Mouse (Mus musculus) forebrain, embryonic 14.5 days (tissue): Measurements from ENCODE around the gene Zfp981. TPM values are rescaled to one million over a fixed set of nuclear protein-coding genes. Genes with fewer than 3 reads are reported as not detected.
"Not testable (repeated sequence)": the region's sequence is repeated elsewhere in the genome, so short reads cannot be mapped to it uniquely, and the experiment has no call there.

ENCODE experiments used
- ATAC-seq: fragments of 200-750 bp; cut with Nextera tagmentation; 2 replicates; pipeline ENCODE4 v1.8.0; 2017; ENCODE audit warnings: mild to moderate bottlenecking, moderate library complexity
- DNase-seq: peaks from one replicate; pipeline ENCODE4 v3.0.0-alpha.2; 2015; ENCODE audit warnings: low spot score
- H3K27ac ChIP-seq: fragments of 300-500 bp; sonication (generic); 2 replicates; pipeline ENCODE4 v1.5.1; 2014; ENCODE audit warnings: low read depth, mild to moderate bottlenecking, control low read depth, low read length, moderate library complexity
- H3K27me3 ChIP-seq: fragments of 300-500 bp; sonication (generic); replicated peaks from 2 replicates; pipeline ENCODE4 v1.6.1; 2014; ENCODE audit warnings: low read length, control low read depth, mixed read lengths; ENCODE audit not compliant: control insufficient read depth, insufficient read depth
- H3K36me3 ChIP-seq: fragments of 300-500 bp; sonication (generic); 2 replicates; pipeline ENCODE4 v1.6.1; 2014; ENCODE audit warnings: low read length, control low read depth; ENCODE audit not compliant: control insufficient read depth, insufficient read depth
- H3K4me1 ChIP-seq: fragments of 300-500 bp; sonication (generic); 2 replicates; pipeline ENCODE4 v1.6.1; 2014; ENCODE audit warnings: antibody characterized with exemption, low read length, control low read depth; ENCODE audit not compliant: control insufficient read depth, insufficient read depth
- H3K4me2 ChIP-seq: fragments of 300-500 bp; sonication (generic); 2 replicates; pipeline ENCODE4 v1.6.1; 2014; ENCODE audit warnings: mild to moderate bottlenecking, control low read depth, low read length
- H3K4me3 ChIP-seq: fragments of 300-500 bp; sonication (generic); 2 replicates; pipeline ENCODE4 v1.5.1; 2014; ENCODE audit warnings: low read depth, low read length, control low read depth
- H3K9ac ChIP-seq: fragments of 300-500 bp; sonication (generic); 2 replicates; pipeline ENCODE4 v1.6.1; 2014; ENCODE audit warnings: mild to moderate bottlenecking, low read length, control low read depth, moderate library complexity
- H3K9me3 ChIP-seq: fragments of 300-500 bp; sonication (generic); replicated peaks from 2 replicates; pipeline ENCODE4 v1.6.1; 2016; ENCODE audit warnings: low read length, control low read depth, mixed read lengths; ENCODE audit not compliant: control insufficient read depth
- WGBS: fragments of 180-500 bp; shearing (Covaris S2); extraction: QIAGEN DNeasy Blood & Tissue Kit; methylation state at CpG from one replicate; pipeline ENCODE4 v1.1.7; 2014; 5-methylcytosine and 5-hydroxymethylcytosine counted together
- polyA plus RNA-seq: library from polyadenylated mRNA; unstranded; fragments of >200 nt; fragmentation: Nextera tagmentation; extraction: Ambion mirVana; gene quantifications from 2 replicates; pipeline ENCODE4 v1.2.1, GENCODE M21; 2014

The Zfp981 gene
- polyA plus RNA-seq, result 0.11 and 0.15 TPM in 2 replicates

DNA sequence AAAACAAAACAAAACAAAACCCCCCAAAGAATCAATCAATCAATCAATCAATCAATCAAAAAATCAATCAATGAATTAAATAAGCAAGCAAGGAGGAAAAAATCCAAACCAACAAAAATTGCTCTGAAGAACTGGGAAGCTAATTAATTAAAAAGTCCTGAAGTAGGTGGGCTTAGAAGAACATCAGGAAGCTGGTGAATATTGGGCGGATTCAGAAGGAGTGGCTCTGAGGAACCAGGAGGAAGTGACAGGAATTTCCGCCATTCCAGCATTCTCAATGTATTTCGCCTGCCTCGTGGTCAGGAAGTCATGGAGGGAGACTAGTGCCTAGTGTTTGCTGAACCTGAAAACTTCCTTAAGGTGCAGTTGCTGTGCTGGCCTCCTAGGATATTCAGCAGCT lies at the start of gene Zfp981:
Gene Zfp981 (plus strand): TSS at position 301 of the 400 bp plus-strand sequence.
- H3K9ac ChIP-seq, H3K27ac ChIP-seq, H3K36me3 ChIP-seq, H3K4me1 ChIP-seq, H3K27me3 ChIP-seq, H3K4me2 ChIP-seq, ATAC-seq, DNase-seq, H3K4me3 ChIP-seq: not testable (repeated sequence)
- 86% methylated on average over 4 of the region's 4 CpGs for WGBS
- peaks cover 33% of the 10 kb centered on the region for H3K9me3 ChIP-seq

DNA sequence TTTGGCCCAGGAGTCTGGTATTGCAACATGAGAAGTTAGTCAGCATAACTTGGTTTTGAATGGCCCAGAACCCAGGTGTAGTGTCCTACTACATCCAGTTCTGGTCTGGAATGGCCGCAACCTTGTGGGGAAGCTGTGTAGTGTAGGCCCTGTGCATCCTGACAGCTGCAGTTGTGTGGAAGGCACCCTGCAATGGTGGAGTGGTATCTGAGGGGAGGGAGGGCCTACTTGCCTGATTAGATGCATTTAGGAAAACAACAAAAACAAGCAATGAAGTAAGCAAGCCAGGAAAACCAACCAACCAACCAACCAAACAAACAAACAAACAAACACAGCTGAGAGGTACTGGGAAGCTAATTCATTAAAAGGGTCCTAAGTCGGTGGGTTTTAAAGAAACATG lies 49.3 kb upstream of the Zfp981 start:
- not testable (repeated sequence) for H3K27me3 ChIP-seq, H3K4me3 ChIP-seq, H3K4me1 ChIP-seq, H3K36me3 ChIP-seq, DNase-seq, H3K27ac ChIP-seq, H3K4me2 ChIP-seq, H3K9ac ChIP-seq, ATAC-seq
- peaks cover 47% of the 10 kb centered on the region for H3K9me3 ChIP-seq
- WGBS, result 82% methylated on average over 2 of the region's 2 CpGs

DNA sequence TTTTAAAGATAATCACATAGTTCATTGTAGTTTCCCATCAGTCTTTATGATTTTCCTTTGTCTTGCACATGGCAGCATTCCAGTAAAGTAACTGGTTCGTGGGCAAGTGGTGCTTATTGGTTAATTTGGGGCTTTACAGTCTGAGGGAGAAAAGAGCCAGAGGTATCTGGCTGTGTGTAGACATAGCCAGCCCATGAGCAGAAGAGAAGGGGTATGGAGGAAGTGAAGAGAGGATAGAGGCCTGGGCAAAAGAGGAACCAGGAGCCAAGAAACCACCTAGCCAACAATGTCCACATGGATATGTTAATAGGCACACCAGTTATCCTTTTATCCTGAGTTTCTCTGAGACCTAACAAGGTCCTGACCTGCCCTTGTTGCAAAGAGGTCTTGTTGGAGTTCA lies 47.7 kb upstream of the Zfp981 start:
- DNase-seq, ATAC-seq, H3K4me1 ChIP-seq, H3K36me3 ChIP-seq, H3K4me2 ChIP-seq, H3K27ac ChIP-seq, H3K9ac ChIP-seq, H3K27me3 ChIP-seq, H3K4me3 ChIP-seq: not testable (repeated sequence)
- 51% methylated on average over 1 of the region's 1 CpGs for WGBS
- H3K9me3 ChIP-seq, result peaks cover 55% of the 10 kb centered on the region

DNA sequence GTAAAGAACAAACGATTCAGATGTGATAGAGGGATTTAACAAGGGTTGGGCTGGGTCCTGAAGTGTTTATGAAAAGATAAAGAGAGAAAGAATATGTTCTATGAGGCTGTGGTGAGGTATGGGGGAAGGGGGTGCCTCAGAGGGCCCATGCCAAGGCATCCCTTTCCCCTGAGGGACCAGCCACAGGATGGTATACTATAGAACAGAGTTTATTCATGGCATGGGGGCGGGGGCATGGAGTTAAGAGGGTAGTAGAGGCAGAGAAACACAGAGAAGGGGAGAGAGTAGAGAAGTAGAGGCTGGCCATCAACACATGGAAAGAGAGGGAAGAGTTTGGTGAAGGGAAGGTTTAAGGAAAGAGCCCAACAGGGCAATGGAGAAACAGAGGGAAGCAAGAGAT lies 46.9 kb upstream of the Zfp981 start:
- H3K27ac ChIP-seq, result no peak overlapping the region
- no peaks in the 10 kb centered on the region for H3K27me3 ChIP-seq
- ATAC-seq (no peak; the same call in 1 of the 2 replicates), DNase-seq (no peak)
- peaks cover 53% of the 10 kb centered on the region for H3K9me3 ChIP-seq
- H3K4me3 ChIP-seq, result no peak overlapping the region
- no peak overlapping the region for H3K4me2 ChIP-seq
- H3K4me1 ChIP-seq, result no peaks in the 10 kb centered on the region
- WGBS, result 44% methylated on average over 2 of the region's 2 CpGs
- H3K9ac ChIP-seq, result no peak overlapping the region
- H3K36me3 ChIP-seq, result no peaks in the 10 kb centered on the region

DNA sequence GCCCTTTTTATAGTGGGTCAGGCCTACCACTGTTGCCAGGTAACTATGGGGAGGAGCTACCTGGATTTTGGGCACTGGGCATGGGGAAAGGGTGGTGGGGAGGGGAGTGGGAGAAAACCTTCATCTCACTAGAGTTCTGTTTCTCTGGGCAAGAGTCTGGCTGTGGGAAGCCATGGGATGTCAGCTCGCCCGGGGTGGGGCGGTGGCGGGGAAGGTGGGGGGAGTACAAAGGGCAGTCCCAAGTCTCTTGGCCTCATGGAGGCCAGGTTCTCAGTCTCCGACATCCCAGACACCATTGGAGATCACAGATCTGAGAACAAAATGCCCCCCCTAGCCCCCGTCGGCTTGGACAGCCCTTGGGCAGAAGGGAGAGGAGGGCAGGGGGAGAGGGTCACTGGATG lies 46.5 kb upstream of the Zfp981 start:
- no peak overlapping the region for H3K4me2 ChIP-seq
- no peaks in the 10 kb centered on the region for H3K4me1 ChIP-seq
- H3K9ac ChIP-seq, result no peak overlapping the region
- no peak overlapping the region for H3K4me3 ChIP-seq
- 95% methylated on average over 7 of the region's 7 CpGs for WGBS
- DNase-seq, result no peak
- no peak overlapping the region for H3K27ac ChIP-seq
- peaks cover 51% of the 10 kb centered on the region for H3K9me3 ChIP-seq
- H3K27me3 ChIP-seq, result no peaks in the 10 kb centered on the region
- ATAC-seq, result peak; percentile 43; the same call in 1 of the 2 replicates
- H3K36me3 ChIP-seq, result no peaks in the 10 kb centered on the region

DNA sequence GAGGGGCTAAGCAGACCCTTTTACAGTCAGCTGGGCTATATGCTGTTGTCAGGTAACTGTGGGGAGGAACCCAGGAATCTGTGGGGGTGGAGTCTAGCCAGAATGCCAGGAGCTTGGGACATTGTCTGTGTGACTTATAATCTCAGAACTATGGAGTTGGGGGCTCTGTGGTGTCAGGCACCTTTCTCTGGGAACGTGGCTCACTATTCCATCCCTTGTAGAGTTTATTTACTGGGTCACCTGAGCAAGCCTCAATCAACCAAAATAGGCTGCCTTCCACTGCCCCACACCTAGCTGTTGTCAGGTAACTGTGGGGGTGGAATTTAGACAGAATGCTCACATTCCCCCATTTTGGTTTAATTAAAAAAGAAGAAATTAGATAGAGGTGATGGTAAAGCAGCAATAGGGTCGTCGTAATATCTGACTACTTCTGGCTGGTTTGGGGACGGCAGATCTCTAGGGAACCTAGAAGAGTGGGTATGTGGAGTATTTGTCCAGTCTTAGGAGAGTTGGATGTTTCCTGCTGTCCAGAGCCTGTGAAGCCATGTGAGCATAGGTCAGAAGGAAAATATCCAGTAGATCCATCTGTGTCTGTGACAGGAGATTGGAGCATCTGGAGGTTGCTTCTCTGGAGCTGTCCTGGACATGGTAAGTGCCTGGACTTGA lies 45.6 kb upstream of the Zfp981 start:
- no peak overlapping the region for H3K9ac ChIP-seq
- no peaks in the 10 kb centered on the region for H3K4me1 ChIP-seq
- WGBS, result 76% methylated on average over 4 of the region's 4 CpGs
- no peak overlapping the region for H3K27ac ChIP-seq
- peaks cover 54% of the 10 kb centered on the region for H3K9me3 ChIP-seq
- ATAC-seq (no peak), DNase-seq (no peak)
- H3K36me3 ChIP-seq, result no peaks in the 10 kb centered on the region
- no peak overlapping the region for H3K4me3 ChIP-seq
- H3K4me2 ChIP-seq, result no peak overlapping the region
- no peaks in the 10 kb centered on the region for H3K27me3 ChIP-seq

DNA sequence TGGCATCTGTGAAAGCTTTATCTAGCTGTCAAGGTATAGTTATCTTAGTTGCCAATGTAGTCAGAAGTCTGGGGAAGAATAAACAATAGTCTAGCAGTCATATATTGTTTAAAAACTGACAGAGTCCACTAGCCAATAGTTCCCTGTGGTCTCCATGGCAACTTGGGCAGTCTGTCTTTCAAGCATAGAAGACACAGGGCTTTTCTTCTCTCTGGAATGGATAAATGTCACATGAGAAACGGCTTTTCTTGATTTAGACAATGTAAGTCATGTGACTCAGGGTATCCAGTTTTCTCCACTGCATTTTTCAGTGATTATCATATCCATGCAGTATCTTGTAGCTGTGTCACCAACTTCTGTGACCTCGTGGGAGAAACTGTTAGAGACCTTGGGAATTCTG lies 44.7 kb upstream of the Zfp981 start:
- Histone ChIP-seq H3K27ac (no peak overlapping the region), H3K36me3 (no peaks in the 10 kb centered on the region), H3K4me2 (no peak overlapping the region), H3K27me3 (no peaks in the 10 kb centered on the region), H3K4me3 (no peak overlapping the region), H3K9ac (no peak overlapping the region), H3K4me1 (no peaks in the 10 kb centered on the region), H3K9me3 (peaks cover 54% of the 10 kb centered on the region)
- DNase-seq, result no peak
- 53% methylated on average over 2 of the region's 2 CpGs for WGBS
- ATAC-seq, result no peak

DNA sequence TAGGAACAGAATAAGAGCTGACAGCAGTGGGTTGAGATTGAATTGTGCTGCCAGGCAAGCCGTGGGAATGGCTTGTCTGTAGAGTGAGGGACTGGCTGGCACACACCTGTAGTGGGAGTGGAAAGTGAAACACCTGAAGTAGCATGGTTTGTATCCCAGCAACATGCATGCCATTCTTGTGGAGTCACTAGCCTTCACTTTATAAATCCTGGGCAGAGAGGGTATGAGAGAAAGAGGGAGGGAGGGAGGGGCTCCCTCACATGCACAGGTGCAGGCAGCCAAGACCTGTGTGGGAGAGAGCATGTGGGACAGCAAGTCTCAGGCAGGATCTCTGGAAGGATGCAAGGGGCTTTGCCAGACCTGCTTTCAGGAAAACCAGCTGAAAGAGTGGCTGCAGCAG lies 44.1 kb upstream of the Zfp981 start:
- WGBS, result 56% methylated on average over 1 of the region's 1 CpGs
- DNase-seq (no peak), ATAC-seq (0 out of 2 replicates have a peak, but pooled peaks have one; percentile 21)
- H3K9me3 ChIP-seq, result peaks cover 51% of the 10 kb centered on the region
- no peaks in the 10 kb centered on the region for H3K36me3 ChIP-seq
- no peak overlapping the region for H3K4me2 ChIP-seq
- no peak overlapping the region for H3K27ac ChIP-seq
- no peak overlapping the region for H3K4me3 ChIP-seq
- H3K9ac ChIP-seq, result no peak overlapping the region
- no peaks in the 10 kb centered on the region for H3K27me3 ChIP-seq
- H3K4me1 ChIP-seq, result no peaks in the 10 kb centered on the region

DNA sequence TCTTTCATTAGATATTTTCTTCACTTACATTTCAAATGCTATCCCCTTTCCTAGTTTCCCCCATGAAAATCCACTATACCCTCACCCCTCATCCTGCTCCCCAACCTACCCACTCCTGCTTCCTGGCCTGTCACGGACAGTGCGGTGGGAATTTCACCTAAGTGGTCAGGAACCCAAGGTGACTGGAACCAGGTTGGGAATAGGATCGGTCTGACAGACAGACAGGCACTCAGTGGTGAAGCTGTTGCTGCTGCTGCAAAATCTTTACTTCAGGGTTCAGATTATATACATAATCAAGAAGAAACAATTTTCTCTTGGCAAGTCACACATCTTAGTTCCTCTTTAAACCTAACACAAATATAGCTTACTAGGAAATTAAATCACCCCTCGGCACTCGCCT lies 42.0 kb upstream of the Zfp981 start:
- 86% methylated on average over 5 of the region's 5 CpGs for WGBS
- H3K4me2 ChIP-seq, H3K27me3 ChIP-seq, H3K4me3 ChIP-seq, H3K27ac ChIP-seq, H3K9ac ChIP-seq, H3K4me1 ChIP-seq, H3K36me3 ChIP-seq, DNase-seq, ATAC-seq: not testable (repeated sequence)
- H3K9me3 ChIP-seq, result peaks cover 40% of the 10 kb centered on the region
